Mouse (Mus musculus) cerebellum, postnatal 36 days (tissue): Measurements from ENCODE around the gene Gm32802.
"Not testable (repeated sequence)": the region's sequence is repeated elsewhere in the genome, so short reads cannot be mapped to it uniquely, and the experiment has no call there.

ENCODE experiments used
- DNase-seq, 2 experiments: peaks; one replicate each; pipeline ENCODE4 v3.0.0; 2021 to 2022; ENCODE audit warnings: mixed read lengths in 2 of 2

Gene Gm32802

GRCm38 (mm10) chr10:118258388-118258787 is at the start of gene Gm32802:
Gene Gm32802, plus strand, starts transcription at chr10:118258688.
- DNase-seq, result not testable (repeated sequence)

GRCm38 (mm10) chr10:118215719-118216393 is 42.6 kb upstream of the Gm32802 start:
- DNase-seq, result not testable (repeated sequence)

- DNase-seq, result not testable (repeated sequence)
These were observed 30.9 kb upstream of the Gm32802 start for GRCm38 (mm10) chr10:118227629-118228028.

- not testable (repeated sequence) for DNase-seq
These were observed 25.9 kb upstream of the Gm32802 start for GRCm38 (mm10) chr10:118232607-118233006.

GRCm38 (mm10) chr10:118240680-118241079 is 17.8 kb upstream of the Gm32802 start, which contains the start of gene Gm32717:
Gene Gm32717, minus strand, starts transcription at chr10:118240780.
- not testable (repeated sequence) for DNase-seq

GRCm38 (mm10) chr10:118249006-118249595 is 9.4 kb upstream of the Gm32802 start:
- DNase-seq, result peak in 1 of 2 experiments; percentile 5

GRCm38 (mm10) chr10:118250852-118251295 is 7.6 kb upstream of the Gm32802 start:
- peak; percentile 7 to 11 for DNase-seq

GRCm38 (mm10) chr10:118268812-118269211 is 10.3 kb downstream of the Gm32802 start:
- not testable (repeated sequence) for DNase-seq

- not testable (repeated sequence) for DNase-seq
These were observed 12.9 kb downstream of the Gm32802 start for GRCm38 (mm10) chr10:118271416-118271815.

GRCm38 (mm10) chr10:118278069-118278468 is 19.6 kb downstream of the Gm32802 start:
- DNase-seq, result not testable (repeated sequence)

- DNase-seq, result not testable (repeated sequence)
These were observed 24.1 kb downstream of the Gm32802 start for GRCm38 (mm10) chr10:118282565-118282964.

GRCm38 (mm10) chr10:118283016-118283415 is 24.5 kb downstream of the Gm32802 start:
- not testable (repeated sequence) for DNase-seq

GRCm38 (mm10) chr10:118294938-118295337 is 36.5 kb downstream of the Gm32802 start, which contains the start of gene Iltifb:
Gene Iltifb, minus strand, starts transcription at chr10:118295038.
- no peak for DNase-seq

- DNase-seq, result not testable (repeated sequence)
These were observed 43.6 kb downstream of the Gm32802 start for GRCm38 (mm10) chr10:118302133-118302532.
